Mouse (Mus musculus): ENCODE data around the gene Reep6. TPM values are rescaled to one million over a fixed set of nuclear protein-coding genes. Genes with fewer than 3 reads are reported as not detected.

The Reep6 gene
- total RNA-seq, 2 experiments from 2014 or later = 13.5 to 13.6 TPM

- intact Hi-C loops (cut with DNase I) = no loop called here
- DNase-seq (ENCODE audit: extremely low spot score in 1 of 2, low spot score in 2 of 2) = no peak
- no peak for TF ChIP-seq CTCF (IDR thresholded peaks at IDR 0.05)
- Histone ChIP-seq H3K27ac (no peak overlapping the region), H3K4me3 (no peak overlapping the region)
Measured at GRCm38 (mm10) chr10:80321014-80321669, 8.6 kb upstream of the Reep6 start.

- TF ChIP-seq CTCF (IDR thresholded peaks at IDR 0.05) = no peak
- Histone ChIP-seq H3K4me3 (no peak overlapping the region), H3K27ac (no peak overlapping the region)
- DNase-seq (ENCODE audit: extremely low spot score in 1 of 2, low spot score in 2 of 2) = no peak
- intact Hi-C loops (cut with DNase I) = no loop called here
Measured at GRCm38 (mm10) chr10:80321670-80322581, 7.8 kb upstream of the Reep6 start.

GRCm38 (mm10) chr10:80322811-80323211 lies 6.9 kb upstream of the Reep6 start:
- peak overlapping the region; percentile 63 for H3K4me3 ChIP-seq
- H3K27ac ChIP-seq = peak overlapping the region; percentile 69
- TF ChIP-seq CTCF (IDR thresholded peaks at IDR 0.05) = no peak; the same call in 1 of the 2 replicates
- intact Hi-C loops (cut with DNase I) = no loop called here
- peak in 1 of 2 experiments; percentile 31 for DNase-seq (ENCODE audit: extremely low spot score in 1 of 2, low spot score in 2 of 2)

GRCm38 (mm10) chr10:80323261-80324119 lies 6.3 kb upstream of the Reep6 start:
- peak overlapping the region; percentile 63 for H3K4me3 ChIP-seq
- DNase-seq (ENCODE audit: extremely low spot score in 1 of 2, low spot score in 2 of 2) = peak in 1 of 2 experiments; percentile 58
- peak overlapping the region; percentile 69 for H3K27ac ChIP-seq
- TF ChIP-seq CTCF (IDR thresholded peaks at IDR 0.05) = no peak
- intact Hi-C loops (cut with DNase I) = no loop called here

- no peak overlapping the region for H3K4me3 ChIP-seq
- intact Hi-C loops (cut with DNase I) = no loop called here
- DNase-seq (ENCODE audit: extremely low spot score in 1 of 2, low spot score in 2 of 2) = no peak
Measured at GRCm38 (mm10) chr10:80324120-80325037, 5.4 kb upstream of the Reep6 start.

GRCm38 (mm10) chr10:80325045-80325444 lies 4.7 kb upstream of the Reep6 start:
- H3K4me3 ChIP-seq = no peak overlapping the region
- intact Hi-C loops (cut with DNase I) = no loop called here
- H3K27ac ChIP-seq = no peak overlapping the region
- no peak for DNase-seq (ENCODE audit: extremely low spot score in 1 of 2, low spot score in 2 of 2)
- no peak for TF ChIP-seq CTCF (IDR thresholded peaks at IDR 0.05)

More at GRCm38 (mm10) chr10:80324120-80325037, 5.4 kb upstream of the Reep6 start:
- TF ChIP-seq CTCF (IDR thresholded peaks at IDR 0.05) = no peak
- no peak overlapping the region for H3K27ac ChIP-seq

GRCm38 (mm10) chr10:80330084-80330483 lies 331 bp downstream of the Reep6 start:
- no peak for TF ChIP-seq CTCF (IDR thresholded peaks at IDR 0.05)
- Histone ChIP-seq H3K27ac (no peak overlapping the region), H3K4me3 (peak overlapping the region; percentile 58)
- no peak for DNase-seq (ENCODE audit: extremely low spot score in 1 of 2, low spot score in 2 of 2)
- intact Hi-C loops (cut with DNase I) = no loop called here

GRCm38 (mm10) chr10:80330888-80331287 lies 1.1 kb downstream of the Reep6 start:
- Histone ChIP-seq H3K4me3 (no peak overlapping the region), H3K27ac (no peak overlapping the region)
- TF ChIP-seq CTCF (IDR thresholded peaks at IDR 0.05) = no peak
- DNase-seq (ENCODE audit: extremely low spot score in 1 of 2, low spot score in 2 of 2) = no peak
- intact Hi-C loops (cut with DNase I) = no loop called here

GRCm38 (mm10) chr10:80331636-80332524 lies 2.1 kb downstream of the Reep6 start:
- intact Hi-C loops (cut with DNase I) = no loop called here
- Histone ChIP-seq H3K27ac (no peak overlapping the region), H3K4me3 (no peak overlapping the region)
- TF ChIP-seq CTCF (IDR thresholded peaks at IDR 0.05) = no peak
- DNase-seq (ENCODE audit: extremely low spot score in 1 of 2, low spot score in 2 of 2) = no peak

- no peak overlapping the region for H3K27ac ChIP-seq
- TF ChIP-seq CTCF (IDR thresholded peaks at IDR 0.05) = no peak
Measured at GRCm38 (mm10) chr10:80332525-80332989, 2.8 kb downstream of the Reep6 start.

More at GRCm38 (mm10) chr10:80332525-80332989, 2.8 kb downstream of the Reep6 start:
- no peak overlapping the region for H3K4me3 ChIP-seq
- no peak for DNase-seq (ENCODE audit: extremely low spot score in 1 of 2, low spot score in 2 of 2)
- intact Hi-C loops (cut with DNase I) = no loop called here
